Mouse (Mus musculus) c-Kit-positive CD71-positive TER-119-positive erythroid progenitor cells, embryonic 14.5 days (primary cell): ENCODE results near the gene Birc7.

Experiments
- DNase-seq: peaks from one replicate; pipeline ENCODE4 v3.0.0-alpha.2; 2013; ENCODE audit warnings: low spot score

Birc7 gene

DNA sequence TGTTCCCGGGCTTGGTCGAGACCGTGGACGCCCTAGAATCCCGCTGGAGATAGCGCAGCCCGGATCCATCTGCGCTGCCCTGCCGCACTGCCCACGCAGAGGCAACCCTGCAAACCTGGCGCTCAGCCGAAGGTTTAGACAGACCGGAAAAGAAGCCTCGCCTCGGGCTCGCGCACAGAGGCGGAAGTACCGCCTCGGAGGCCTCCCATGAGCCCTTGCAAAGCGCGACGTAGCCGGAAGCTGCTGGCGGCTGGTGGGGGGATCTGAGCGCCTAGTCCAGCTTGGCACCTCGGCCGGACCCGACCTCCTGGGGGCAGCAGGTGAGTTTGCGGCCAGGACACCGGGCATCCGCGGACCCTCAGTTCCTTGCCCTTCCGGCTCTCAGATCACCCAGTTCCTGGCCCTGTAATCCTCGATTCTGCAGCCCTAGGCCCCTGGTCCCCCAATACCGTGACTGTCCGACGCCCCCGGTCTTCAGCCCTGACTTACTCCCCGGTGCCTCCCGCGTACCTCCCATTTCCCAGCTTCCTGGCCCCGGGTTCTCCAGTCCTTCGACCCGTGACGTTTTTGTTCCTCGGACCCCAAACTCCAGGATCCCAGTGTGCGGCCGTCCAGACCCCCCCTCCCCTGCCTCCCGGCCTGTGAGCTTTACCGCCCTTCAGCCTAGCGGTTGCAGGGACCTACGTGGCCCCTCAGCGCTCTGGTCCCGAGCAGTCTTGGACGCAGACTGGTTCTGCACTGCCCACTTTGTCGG lies 38.4 kb downstream of the Birc7 start, which contains the start of gene Arfgap1:
Gene Arfgap1, plus strand, starts transcription at position 216 of the 754 bp plus-strand sequence.
- peak; percentile 81 for DNase-seq

DNA sequence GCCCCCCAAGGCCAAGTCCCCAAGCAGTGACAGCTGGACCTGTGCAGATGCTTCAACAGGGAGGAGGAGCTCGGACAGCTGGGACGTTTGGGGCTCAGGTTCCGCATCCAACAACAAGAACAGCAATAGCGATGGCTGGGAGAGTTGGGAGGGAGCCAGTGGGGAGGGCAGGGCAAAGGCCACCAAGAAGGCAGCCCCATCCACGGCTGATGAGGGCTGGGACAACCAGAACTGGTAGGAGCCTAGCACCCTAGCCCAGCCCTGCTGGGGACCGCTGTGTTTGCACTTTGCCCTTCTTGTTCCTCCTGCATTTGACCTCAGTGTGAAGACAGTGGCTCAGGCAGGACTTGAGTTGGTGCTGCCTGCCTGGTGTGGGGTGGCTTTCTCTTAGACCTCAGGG lies 52.3 kb downstream of the Birc7 start:
- no peak for DNase-seq
